Mouse (Mus musculus) intestine, postnatal 0 days (tissue): Measurements from ENCODE around the gene Ifna14. TPM values are rescaled to one million over a fixed set of nuclear protein-coding genes. Genes with fewer than 3 reads are reported as not detected.
"Not testable (repeated sequence)": the region's sequence is repeated elsewhere in the genome, so short reads cannot be mapped to it uniquely, and the experiment has no call there.

ENCODE experiments used
- ATAC-seq: fragments of 200-750 bp; cut with Nextera tagmentation; 2 replicates; pipeline ENCODE4 v1.8.0; 2017; ENCODE audit warnings: mild to moderate bottlenecking, moderate TSS enrichment, moderate library complexity
- H3K27ac ChIP-seq: fragments of 300-500 bp; sonication (generic); 2 replicates; pipeline ENCODE4 v1.5.1; 2014; ENCODE audit warnings: mild to moderate bottlenecking, low read depth, low read length, moderate library complexity
- H3K27me3 ChIP-seq: fragments of 300-500 bp; sonication (generic); replicated peaks from 2 replicates; pipeline ENCODE4 v1.6.1; 2014; ENCODE audit warnings: low read length, mixed read lengths; ENCODE audit not compliant: control insufficient read depth, insufficient read depth
- H3K36me3 ChIP-seq: fragments of 300-500 bp; sonication (generic); 2 replicates; pipeline ENCODE4 v1.6.1; 2014; ENCODE audit warnings: mild to moderate bottlenecking, moderate library complexity; ENCODE audit not compliant: control insufficient read depth, insufficient read depth
- H3K4me1 ChIP-seq: fragments of 300-500 bp; sonication (generic); replicated peaks from 2 replicates; pipeline ENCODE4 v1.6.1; 2014; ENCODE audit warnings: antibody characterized with exemption, low read length, mixed read lengths; ENCODE audit not compliant: control insufficient read depth, insufficient read depth
- H3K4me2 ChIP-seq: fragments of 300-500 bp; sonication (generic); replicated peaks from 2 replicates; pipeline ENCODE4 v1.6.1; 2014; ENCODE audit warnings: low read depth, mild to moderate bottlenecking, moderate library complexity
- H3K4me3 ChIP-seq: fragments of 300-500 bp; sonication (generic); 2 replicates; pipeline ENCODE4 v1.5.1; 2014; ENCODE audit warnings: low read depth, low read length
- H3K9ac ChIP-seq: fragments of 300-500 bp; sonication (generic); 2 replicates; pipeline ENCODE4 v1.6.1; 2014; ENCODE audit warnings: mild to moderate bottlenecking, low read depth, low read length
- H3K9me3 ChIP-seq: fragments of 300-500 bp; sonication (generic); 2 replicates; pipeline ENCODE4 v1.6.1; 2016; ENCODE audit warnings: mixed run types; ENCODE audit not compliant: control insufficient read depth
- CTCF ChIP-seq: sonication (generic); IDR thresholded peaks from 2 replicates; pipeline ENCODE4 v1.5.1; 2016; ENCODE audit warnings: low read depth, mild to moderate bottlenecking, control low read depth, antibody characterized with exemption, moderate library complexity
- WGBS: fragments of 180-500 bp; shearing (Covaris S2); extraction: QIAGEN DNeasy Blood & Tissue Kit; methylation state at CpG from one replicate; pipeline ENCODE4 v1.1.7; 2014; 5-methylcytosine and 5-hydroxymethylcytosine counted together
- polyA plus RNA-seq: library from polyadenylated mRNA; unstranded; fragments of >200 nt; fragmentation: Nextera tagmentation; extraction: Ambion mirVana; gene quantifications from 2 replicates; pipeline ENCODE4 v1.2.1, GENCODE M21; 2015

Ifna14 gene
- not detected in 2 replicates for polyA plus RNA-seq

GRCm38 (mm10) chr4:88571698-88572097, at the start of gene Ifna14:
TSS of gene Ifna14 (minus strand) at chr4:88571798.
- ATAC-seq, result no peak
- no peak within 1 kb of the TSS for H3K27ac ChIP-seq
- H3K4me1 ChIP-seq, result no peaks in the 10 kb centered on the region
- H3K4me2 ChIP-seq, result no peak within 1 kb of the TSS
- TF ChIP-seq CTCF, result no peak
- no peak within 1 kb of the TSS for H3K9ac ChIP-seq
- WGBS, result 70% methylated on average over 1 of the region's 1 CpGs
- no peaks in the 10 kb centered on the region for H3K27me3 ChIP-seq
- H3K36me3 ChIP-seq, result no peaks in the 10 kb centered on the region
- H3K4me3 ChIP-seq, result no peak within 1 kb of the TSS
- no peaks in the 10 kb centered on the region for H3K9me3 ChIP-seq

- H3K36me3 ChIP-seq, result no peaks in the 10 kb centered on the region
- H3K4me2 ChIP-seq, result no peak within 1 kb of the TSS
- no peak within 1 kb of the TSS for H3K27ac ChIP-seq
- H3K4me1 ChIP-seq, result no peaks in the 10 kb centered on the region
- no peaks in the 10 kb centered on the region for H3K27me3 ChIP-seq
- no peaks in the 10 kb centered on the region for H3K9me3 ChIP-seq
- ATAC-seq, result no peak
- TF ChIP-seq CTCF, result no peak
- no peak within 1 kb of the TSS for H3K9ac ChIP-seq
- H3K4me3 ChIP-seq, result no peak within 1 kb of the TSS
Measured at GRCm38 (mm10) chr4:88603276-88603675, 31.7 kb upstream of the Ifna14 start, which contains the start of gene Ifna12. TSS of gene Ifna12 (minus strand) at chr4:88603376.

- no peaks in the 10 kb centered on the region for H3K4me1 ChIP-seq
- H3K9me3 ChIP-seq, result no peaks in the 10 kb centered on the region
- no peak within 1 kb of the TSS for H3K9ac ChIP-seq
- H3K4me2 ChIP-seq, result no peak within 1 kb of the TSS
- WGBS, result 88% methylated on average over 1 of the region's 1 CpGs
- H3K4me3 ChIP-seq, result no peak within 1 kb of the TSS
- no peaks in the 10 kb centered on the region for H3K36me3 ChIP-seq
- ATAC-seq, result no peak
- no peak for TF ChIP-seq CTCF
- no peaks in the 10 kb centered on the region for H3K27me3 ChIP-seq
- no peak within 1 kb of the TSS for H3K27ac ChIP-seq
Measured at GRCm38 (mm10) chr4:88592285-88592684, 20.7 kb upstream of the Ifna14 start, which contains the start of gene Ifna9. TSS of gene Ifna9 (minus strand) at chr4:88592385.

- Histone ChIP-seq H3K9ac (no peak overlapping the region), H3K4me2 (no peak overlapping the region), H3K27me3 (no peaks in the 10 kb centered on the region), H3K4me3 (no peak overlapping the region), H3K27ac (no peak overlapping the region), H3K9me3 (no peaks in the 10 kb centered on the region), H3K4me1 (no peaks in the 10 kb centered on the region), H3K36me3 (no peaks in the 10 kb centered on the region)
- ATAC-seq, result no peak
- no peak for TF ChIP-seq CTCF
- 96% methylated on average over 1 of the region's 1 CpGs for WGBS
Measured at GRCm38 (mm10) chr4:88561791-88562190, 9.8 kb downstream of the Ifna14 start.

GRCm38 (mm10) chr4:88558145-88558544, 13.5 kb downstream of the Ifna14 start, which contains the start of gene Ifna15:
TSS of gene Ifna15 (minus strand) at chr4:88558245.
- H3K4me2 ChIP-seq, H3K27me3 ChIP-seq, H3K9ac ChIP-seq, H3K9me3 ChIP-seq, H3K4me3 ChIP-seq, ATAC-seq, H3K27ac ChIP-seq, H3K4me1 ChIP-seq, H3K36me3 ChIP-seq: not testable (repeated sequence)

GRCm38 (mm10) chr4:88550161-88550945, 21.2 kb downstream of the Ifna14 start:
- Histone ChIP-seq H3K4me2 (peak overlapping the region; percentile 78), H3K27me3 (no peaks in the 10 kb centered on the region), H3K27ac (no peak overlapping the region), H3K9ac (peak overlapping the region; percentile 31; the same call in 1 of the 2 replicates), H3K36me3 (no peaks in the 10 kb centered on the region), H3K4me3 (peak overlapping the region; percentile 43), H3K4me1 (no peaks in the 10 kb centered on the region), H3K9me3 (no peaks in the 10 kb centered on the region)
- TF ChIP-seq CTCF, result peak; percentile 94
- 25% methylated on average over 22 of the region's 22 CpGs for WGBS
- ATAC-seq, result peak; percentile 88
